Mouse (Mus musculus) induced T-regulatory cell, adult 2 months (primary cell): ENCODE results near the gene Krtap17-1.

Experiments
- DNase-seq: peaks from one replicate; pipeline ENCODE4 v3.0.0-alpha.2; 2012; ENCODE audit warnings: low read depth

Krtap17-1 gene

DNA sequence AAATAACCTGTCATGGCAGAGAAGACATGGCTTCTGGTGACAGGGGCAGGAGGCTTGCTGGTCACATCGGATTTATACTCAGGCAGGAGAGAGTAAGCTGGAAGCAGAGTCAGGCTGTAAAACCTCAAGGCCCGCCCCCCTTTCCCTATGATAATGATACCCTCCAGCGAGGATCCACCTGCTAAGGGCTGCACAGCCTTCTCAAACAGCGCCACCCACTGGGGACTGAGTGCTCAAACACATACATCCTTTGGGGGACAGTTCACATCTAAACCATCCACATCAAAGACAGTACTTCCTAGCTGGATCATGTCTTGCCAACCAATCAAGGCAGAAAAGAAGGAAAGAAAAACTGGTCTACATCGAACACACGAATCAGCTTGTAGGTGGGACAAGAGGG, 29.6 kb downstream of the Krtap17-1 start:
- DNase-seq: no peak

DNA sequence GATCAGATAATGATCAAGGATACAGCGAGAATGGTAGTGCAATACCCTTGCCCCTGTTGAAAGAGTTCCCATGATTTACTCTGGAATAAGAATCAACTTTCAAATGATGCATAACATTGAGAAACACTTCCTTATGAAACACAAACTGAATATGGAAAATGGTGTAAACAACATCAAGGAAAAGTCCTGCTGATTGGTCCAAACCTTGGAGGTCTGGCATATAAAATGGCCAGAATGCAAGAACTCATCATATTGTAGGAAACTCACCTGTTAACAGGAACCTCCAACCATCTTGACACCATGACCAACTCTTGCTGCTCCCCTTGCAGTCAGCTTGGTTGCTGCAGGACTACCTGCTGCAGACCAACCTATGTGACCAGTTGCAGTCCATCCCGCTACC, 45.6 kb downstream of the Krtap17-1 start, which contains the start of gene Krtap9-5:
TSS of gene Krtap9-5 (plus strand) at position 301 of the 400 bp plus-strand sequence.
- no peak for DNase-seq
